Comparison of ENCODE assay signal across 30 mouse cellular contexts in genomic region chr4:81314618-81315017, GRCm38 (mm10).
DNase-seq lines count a peak whose midpoint lies in the region; ATAC-seq and TF ChIP-seq lines count a peak whose summit lies in the region.
"Had no signal": no experiment of that assay in that cellular context is flagged by ENCODE, and none has a peak within 500 bp of the region (broad histone marks: within the 10 kb centered on the region; RNA-seq: fewer than 3 reads in every experiment).

No protein-coding gene starts in this region.

- DNase-seq in heart, postnatal 36 days = no peak
- DNase-seq in kidney, postnatal 14 days = peak; percentile 20
- no peak for DNase-seq in kidney, adult 8-10 months
- DNase-seq in limb, embryonic 14.5 days (ENCODE audit: low spot score) = no peak
- DNase-seq: adrenal gland, postnatal 10 days; cerebellum, adult 11 months; cerebellum, adult 9-10 months; cerebellum, postnatal 36 days; gastrocnemius, postnatal 10 days; heart, postnatal 10 days; kidney, adult 18-20 months; layer of hippocampus, adult 9-11 months; liver; lung, adult 2 months; lung, postnatal 14 days; retina, postnatal 1 day; right cerebral cortex, postnatal 14 days; thymus, postnatal 4 days had no signal

- H3K4me1 ChIP-seq in forebrain, embryonic 15.5 days = peaks cover 18% of the 10 kb centered on the region
- H3K4me1 ChIP-seq in forebrain, embryonic 12.5 days = no peaks in the 10 kb centered on the region
- H3K4me1 ChIP-seq in heart, embryonic 13.5 days = peaks cover 6% of the 10 kb centered on the region; the same call in 1 of the 2 replicates
- H3K4me1 ChIP-seq in limb, embryonic 14.5 days (ENCODE audit: control insufficient read depth, insufficient read depth, low read length) = peaks cover 19% of the 10 kb centered on the region
- H3K4me1 ChIP-seq: heart, embryonic 10.5 days; hindbrain, embryonic 10.5 days; hindbrain, embryonic 15.5 days; midbrain, embryonic 10.5 days; midbrain, embryonic 15.5 days; neural tube, embryonic 15.5 days had no signal

- no peak overlapping the region for H3K4me2 ChIP-seq in forebrain, embryonic 15.5 days (replicated peaks)
- H3K4me2 ChIP-seq in forebrain, embryonic 12.5 days = no peak overlapping the region
- no peak overlapping the region for H3K4me2 ChIP-seq in heart, embryonic 13.5 days
- no peak overlapping the region for H3K4me2 ChIP-seq in limb, embryonic 14.5 days (replicated peaks; ENCODE audit: low read depth, low read length, severe bottlenecking)
- H3K4me2 ChIP-seq: hindbrain, embryonic 15.5 days; midbrain, embryonic 15.5 days; neural tube, embryonic 15.5 days had no signal

- no peak overlapping the region for H3K27ac ChIP-seq in forebrain, embryonic 15.5 days (replicated peaks)
- no peak overlapping the region for H3K27ac ChIP-seq in forebrain, embryonic 12.5 days
- 0 out of 2 replicates have a peak overlapping the region, but pooled peaks have one; percentile 1 for H3K27ac ChIP-seq in heart, embryonic 13.5 days (replicated peaks)
- 0 out of 2 replicates have a peak overlapping the region, but pooled peaks have one; percentile 10 for H3K27ac ChIP-seq in limb, embryonic 14.5 days (replicated peaks; ENCODE audit: low read depth, low read length)
- H3K27ac ChIP-seq: heart, embryonic 10.5 days; hindbrain, embryonic 10.5 days; hindbrain, embryonic 15.5 days; liver, embryonic 14.5 days; midbrain, embryonic 10.5 days; midbrain, embryonic 15.5 days; neural tube, embryonic 15.5 days had no signal

- H3K9ac ChIP-seq in forebrain, embryonic 15.5 days (replicated peaks) = no peak overlapping the region
- no peak overlapping the region for H3K9ac ChIP-seq in forebrain, embryonic 12.5 days
- H3K9ac ChIP-seq in heart, embryonic 13.5 days = no peak overlapping the region
- no peak overlapping the region for H3K9ac ChIP-seq in limb, embryonic 14.5 days (ENCODE audit: low read depth, low read length, severe bottlenecking)
- H3K9ac ChIP-seq: hindbrain, embryonic 15.5 days; liver, embryonic 14.5 days; midbrain, embryonic 15.5 days; neural tube, embryonic 15.5 days had no signal

- WGBS in forebrain, embryonic 15.5 days = 58% methylated on average over 5 of the region's 5 CpGs
- 77% methylated on average over 5 of the region's 5 CpGs for WGBS in forebrain, embryonic 12.5 days
- WGBS in heart, embryonic 13.5 days = 64% methylated on average over 5 of the region's 5 CpGs
- 60% methylated on average over 5 of the region's 5 CpGs for WGBS in limb, embryonic 14.5 days

- no peak overlapping the region for H3K4me3 ChIP-seq in forebrain, embryonic 15.5 days
- H3K4me3 ChIP-seq in forebrain, embryonic 12.5 days (replicated peaks) = no peak overlapping the region
- no peak overlapping the region for H3K4me3 ChIP-seq in heart, embryonic 13.5 days
- no peak overlapping the region for H3K4me3 ChIP-seq in limb, embryonic 14.5 days (replicated peaks; ENCODE audit: low read length)
- H3K4me3 ChIP-seq: heart, embryonic 10.5 days; hindbrain, embryonic 10.5 days; hindbrain, embryonic 15.5 days; midbrain, embryonic 10.5 days; midbrain, embryonic 15.5 days; neural tube, embryonic 15.5 days had no signal

- H3K36me3 ChIP-seq in forebrain, embryonic 15.5 days = no peaks in the 10 kb centered on the region
- peaks cover 9% of the 10 kb centered on the region for H3K36me3 ChIP-seq in forebrain, embryonic 12.5 days (replicated peaks)
- peaks cover 44% of the 10 kb centered on the region for H3K36me3 ChIP-seq in heart, embryonic 13.5 days
- H3K36me3 ChIP-seq in limb, embryonic 14.5 days (ENCODE audit: control insufficient read depth, insufficient read depth, low read length) = peaks cover 18% of the 10 kb centered on the region
- H3K36me3 ChIP-seq: G1E; hindbrain, embryonic 15.5 days; midbrain, embryonic 15.5 days; neural tube, embryonic 15.5 days had no signal

- H3K9me3 ChIP-seq in forebrain, embryonic 15.5 days = no peaks in the 10 kb centered on the region
- H3K9me3 ChIP-seq in forebrain, embryonic 12.5 days = no peaks in the 10 kb centered on the region
- no peaks in the 10 kb centered on the region for H3K9me3 ChIP-seq in heart, embryonic 13.5 days
- H3K9me3 ChIP-seq in limb, embryonic 14.5 days (ENCODE audit: control insufficient read depth, low read length) = no peaks in the 10 kb centered on the region
- H3K9me3 ChIP-seq: heart, embryonic 10.5 days; hindbrain, embryonic 10.5 days; hindbrain, embryonic 15.5 days; midbrain, embryonic 10.5 days; midbrain, embryonic 15.5 days; neural tube, embryonic 15.5 days had no signal

- no peaks in the 10 kb centered on the region for H3K27me3 ChIP-seq in forebrain, embryonic 15.5 days
- no peaks in the 10 kb centered on the region for H3K27me3 ChIP-seq in forebrain, embryonic 12.5 days
- H3K27me3 ChIP-seq in heart, embryonic 13.5 days (replicated peaks) = no peaks in the 10 kb centered on the region
- no peaks in the 10 kb centered on the region for H3K27me3 ChIP-seq in limb, embryonic 14.5 days (ENCODE audit: control insufficient read depth, insufficient read depth, low read length)
- H3K27me3 ChIP-seq: hindbrain, embryonic 15.5 days; midbrain, embryonic 15.5 days; neural tube, embryonic 15.5 days had no signal

- no peak for TF ChIP-seq POLR2A in limb, embryonic 14.5 days (IDR thresholded peaks at IDR 0.05; ENCODE audit: borderline replicate concordance, extremely low read depth, insufficient read depth, insufficient read length)

- intact Hi-C loops in heart, postnatal 36 days (cut with DNase I) = no loop called here

- 0 out of 2 replicates have a peak, but pooled peaks have one; percentile 64 for ATAC-seq in forebrain, embryonic 15.5 days (replicated peaks)
- ATAC-seq in forebrain, embryonic 12.5 days (ENCODE audit: low FRiP score) = no peak
- no peak for ATAC-seq in heart, embryonic 13.5 days (ENCODE audit: extremely low read depth, insufficient number of reproducible peaks, low FRiP score, low TSS enrichment)
- no peak for ATAC-seq in limb, embryonic 14.5 days (ENCODE audit: low FRiP score, low read depth)
- ATAC-seq: inflammation-experienced regulatory T-cells, adult 6 months; midbrain, embryonic 15.5 days had no signal

Comparison
In these comparisons a context has a peak if more than half of its experiments do, and no peak if none do; other contexts are left out.
1. H3K27ac ChIP-seq: peak in heart, embryonic 13.5 days (single experiment) and limb, embryonic 14.5 days (single experiment); none in forebrain, embryonic 15.5 days (single experiment) and forebrain, embryonic 12.5 days (single experiment).